Mouse (Mus musculus): ENCODE measurements around the gene Bak1.

GRCm38 (mm10) chr17:27032328-27032727 lies 3.5 kb upstream of the Bak1 start:
- TF ChIP-seq CTCF (conservative IDR thresholded peaks at IDR 0.05; ENCODE audit: low read length) (no peak), NANOG (IDR thresholded peaks at IDR 0.05; ENCODE audit: borderline replicate concordance, low read length) (no peak)

Measured in E14TG2a.4 (cell line).